Mouse (Mus musculus) lung, embryonic 16.5 days (tissue): Measurements from ENCODE around the gene Tmem239. TPM values are rescaled to one million over a fixed set of nuclear protein-coding genes. Genes with fewer than 3 reads are reported as not detected.

Experiments used
- ATAC-seq: fragments of 200-750 bp; cut with Nextera tagmentation; 2 replicates; pipeline ENCODE4 v1.8.0; 2017; ENCODE audit warnings: low read depth, mild to moderate bottlenecking, moderate library complexity
- H3K27ac ChIP-seq: fragments of 300-500 bp; sonication (generic); 2 replicates; pipeline ENCODE4 v1.5.1; 2014; ENCODE audit warnings: mild to moderate bottlenecking, control low read depth, low read length
- H3K27me3 ChIP-seq: fragments of 300-500 bp; sonication (generic); 2 replicates; pipeline ENCODE4 v1.6.1; 2014; ENCODE audit warnings: low read depth, low read length, mixed read lengths; ENCODE audit not compliant: control insufficient read depth, insufficient read depth
- H3K36me3 ChIP-seq: fragments of 300-500 bp; sonication (generic); 2 replicates; pipeline ENCODE4 v1.6.1; 2014; ENCODE audit warnings: low read length; ENCODE audit not compliant: control insufficient read depth, insufficient read depth
- H3K4me1 ChIP-seq: fragments of 300-500 bp; sonication (generic); replicated peaks from 2 replicates; pipeline ENCODE4 v1.6.1; 2014; ENCODE audit warnings: low read length, mixed read lengths; ENCODE audit not compliant: control insufficient read depth, insufficient read depth
- H3K4me2 ChIP-seq: fragments of 300-500 bp; sonication (generic); 2 replicates; pipeline ENCODE4 v1.6.1; 2014; ENCODE audit warnings: low read depth, low read length, control low read depth
- H3K4me3 ChIP-seq: fragments of 300-500 bp; sonication (generic); 2 replicates; pipeline ENCODE4 v1.5.1; 2014; ENCODE audit warnings: mild to moderate bottlenecking, low read length, control low read depth
- H3K9ac ChIP-seq: fragments of 300-500 bp; sonication (generic); 2 replicates; pipeline ENCODE4 v1.6.1; 2014; ENCODE audit warnings: low read length, control low read depth
- H3K9me3 ChIP-seq: fragments of 300-500 bp; sonication (generic); 2 replicates; pipeline ENCODE4 v1.6.1; 2016; ENCODE audit warnings: low read length; ENCODE audit not compliant: control insufficient read depth
- WGBS: fragments of 180-500 bp; shearing (Covaris S2); extraction: QIAGEN DNeasy Blood & Tissue Kit; methylation state at CpG from one replicate; pipeline ENCODE4 v1.1.7; 2014; 5-methylcytosine and 5-hydroxymethylcytosine counted together
- polyA plus RNA-seq: library from polyadenylated mRNA; unstranded; fragments of >200 nt; fragmentation: Nextera tagmentation; extraction: Ambion mirVana; gene quantifications from 2 replicates; pipeline ENCODE4 v1.2.1, GENCODE M21; 2015

The Tmem239 gene
- polyA plus RNA-seq, 1 experiment from 2014 or later: not detected

DNA sequence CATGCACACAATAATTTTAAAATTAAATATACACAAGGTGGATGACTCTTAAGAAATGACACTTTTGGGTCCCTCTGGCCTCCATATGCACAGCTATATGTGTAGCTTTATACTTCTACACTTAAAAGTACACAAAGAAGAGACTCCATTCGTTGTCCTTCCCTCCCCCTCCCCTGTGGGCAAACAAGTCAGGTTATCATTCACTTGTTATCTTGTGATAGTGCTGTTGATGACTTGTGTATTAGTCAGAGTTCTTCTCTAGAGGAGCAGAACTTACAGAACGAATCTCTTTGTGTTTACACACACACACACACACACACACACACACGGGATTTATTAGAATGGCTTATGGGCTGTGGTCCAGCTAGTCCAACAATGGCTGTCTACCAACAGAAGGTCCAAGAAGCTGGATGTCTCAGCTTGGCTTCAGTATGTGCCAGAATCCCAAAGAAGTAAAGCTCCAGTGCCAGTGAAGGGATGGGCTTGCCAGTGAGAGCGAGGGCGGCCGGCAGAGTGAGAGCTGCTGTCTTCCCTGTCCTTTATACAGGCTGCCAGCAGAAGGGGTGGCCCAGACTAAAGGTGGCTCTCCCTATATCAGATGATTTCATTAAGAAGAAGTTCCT is 48.6 kb downstream of the Tmem239 start:
- Histone ChIP-seq H3K9me3 (no peaks in the 10 kb centered on the region), H3K9ac (no peak overlapping the region), H3K4me1 (peaks cover 13% of the 10 kb centered on the region; the same call in 1 of the 2 replicates), H3K4me2 (no peak overlapping the region), H3K36me3 (no peaks in the 10 kb centered on the region), H3K27me3 (no peaks in the 10 kb centered on the region; the same call in 1 of the 2 replicates), H3K27ac (no peak overlapping the region), H3K4me3 (no peak overlapping the region)
- 55% methylated on average over 6 of the region's 6 CpGs for WGBS
- no peak for ATAC-seq

Other genes starting within 250 kb of the Tmem239 start
- gene Snrpb, start 227.1 kb upstream of the Tmem239 start, polyA plus RNA-seq: 609 TPM in 2 replicates
- gene Tmc2, start 211.3 kb upstream of the Tmem239 start, polyA plus RNA-seq: not detected in 2 replicates
- gene Nop56, start 132.0 kb upstream of the Tmem239 start, polyA plus RNA-seq: 216 and 233 TPM in 2 replicates
- 152 and 161 TPM in 2 replicates for gene Idh3b, start 121.9 kb upstream of the Tmem239 start, polyA plus RNA-seq
- gene Ebf4, start 111.3 kb upstream of the Tmem239 start, polyA plus RNA-seq: 0.96 and 0.97 TPM in 2 replicates
- 62.2 and 65.8 TPM in 2 replicates for gene Cpxm1, start 8.9 kb upstream of the Tmem239 start, polyA plus RNA-seq
- not detected in 2 replicates for gene Gm28372, start 1.2 kb upstream of the Tmem239 start, polyA plus RNA-seq
- 0.31 TPM in 1 of 2 replicates, not detected in the other for gene 1700020A23Rik, start 1.2 kb upstream of the Tmem239 start, polyA plus RNA-seq
- 84.3 and 84.5 TPM in 2 replicates for gene Vps16, start 17.9 kb downstream of the Tmem239 start, polyA plus RNA-seq
- 14.4 TPM in 2 replicates for gene Pced1a, start 18.2 kb downstream of the Tmem239 start, polyA plus RNA-seq
- gene Ptpra, start 43.8 kb downstream of the Tmem239 start, polyA plus RNA-seq: 68.0 and 68.3 TPM in 2 replicates
- gene Mrps26, start 157.3 kb downstream of the Tmem239 start, polyA plus RNA-seq: 71.8 and 78.7 TPM in 2 replicates
- not detected in 2 replicates for gene Oxt, start 169.7 kb downstream of the Tmem239 start, polyA plus RNA-seq
- not detected in 2 replicates for gene Avp, start 176.1 kb downstream of the Tmem239 start, polyA plus RNA-seq
- gene Fastkd5, start 223.5 kb downstream of the Tmem239 start, polyA plus RNA-seq: 15.4 and 16.6 TPM in 2 replicates
- gene Ubox5, start 223.6 kb downstream of the Tmem239 start, polyA plus RNA-seq: 9.0 and 10.8 TPM in 2 replicates
- gene Lzts3, start 236.3 kb downstream of the Tmem239 start, polyA plus RNA-seq: 2.6 and 3.1 TPM in 2 replicates